14 mouse cellular contexts compared by ENCODE assay signal in the genomic region with DNA sequence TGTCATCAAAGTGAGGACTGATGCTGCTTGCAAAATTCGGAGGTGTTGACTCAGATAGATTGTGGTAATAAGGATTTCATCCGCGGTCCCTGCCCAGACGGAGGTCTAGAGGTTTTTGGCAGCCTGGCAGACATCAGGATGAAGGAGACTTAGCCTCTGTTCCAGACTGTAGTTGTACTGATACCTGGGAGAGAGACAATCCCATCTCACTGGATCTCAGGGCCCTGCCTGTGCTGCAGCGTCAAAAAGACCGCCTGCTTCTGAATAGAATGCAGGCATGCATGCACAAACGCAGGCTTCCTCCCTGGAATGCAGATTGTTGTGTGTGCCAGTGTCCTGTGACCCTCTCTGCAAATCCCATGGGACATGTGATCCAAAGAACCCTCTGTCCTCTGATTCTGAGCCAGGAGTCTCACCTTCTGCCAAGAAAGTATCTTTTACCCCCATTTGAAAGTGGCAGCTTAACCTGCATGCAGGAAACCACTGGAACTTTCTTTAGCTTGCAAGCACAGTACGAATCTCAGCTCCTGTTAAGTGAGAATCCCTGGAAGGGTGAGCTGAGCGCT.
A peak's percentile ranks its signal among the peaks of the same experiment; 100 is the strongest.
DNase-seq lines count a peak whose midpoint lies in the region; ATAC-seq and TF ChIP-seq lines count a peak whose summit lies in the region.
"Had no signal": no experiment of that assay in that cellular context is flagged by ENCODE, and none has a peak within 500 bp of the region (broad histone marks: within the 10 kb centered on the region; RNA-seq: fewer than 3 reads in every experiment).

No protein-coding gene starts in this region.

- no peaks in the 10 kb centered on the region for H3K27me3 ChIP-seq in kidney, embryonic 14.5 days (ENCODE audit: control insufficient read depth, insufficient read depth, low read length)
- H3K27me3 ChIP-seq: limb, embryonic 12.5 days; midbrain, embryonic 13.5 days had no signal

- H3K36me3 ChIP-seq in kidney, embryonic 14.5 days (ENCODE audit: control insufficient read depth, insufficient read depth, low read length), result no peaks in the 10 kb centered on the region
- H3K36me3 ChIP-seq: limb, embryonic 12.5 days; midbrain, embryonic 13.5 days had no signal

- H3K9me3 ChIP-seq in kidney, embryonic 14.5 days (ENCODE audit: control insufficient read depth, low read length), result no peaks in the 10 kb centered on the region
- H3K9me3 ChIP-seq: limb, embryonic 12.5 days; midbrain, embryonic 13.5 days had no signal

- WGBS in kidney, embryonic 14.5 days, result 76% methylated on average over 9 of the region's 9 CpGs

- DNase-seq in gastrocnemius, adult 8-10 months (ENCODE audit: low spot score in 2 of 2), result peak; percentile 37 to 56
- DNase-seq in gastrocnemius, postnatal 10 days, result no peak
- DNase-seq in kidney, adult 9 months, result peak; percentile 67
- peak; percentile 26 for DNase-seq in brain, embryonic 14.5 days (ENCODE audit: low read depth)
- peak; percentile 38 for DNase-seq in kidney, postnatal 14 days
- DNase-seq in neural tube, embryonic 10.5 days (ENCODE audit: extremely low spot score, low spot score), result no peak
- DNase-seq in natural killer cell, adult 2 months (ENCODE audit: low spot score in 2 of 2), result no peak
- DNase-seq: adrenal gland, adult 8-10 months; cerebellum, adult 9-10 months; right cerebral cortex, postnatal 25 days had no signal

- no peak for TF ChIP-seq POLR2A in brain, embryonic 14.5 days (IDR thresholded peaks at IDR 0.05; ENCODE audit: borderline replicate concordance, extremely low read depth, insufficient read depth, insufficient read length, poor library complexity, severe bottlenecking)

- no peak for TF ChIP-seq CTCF in brain, embryonic 14.5 days (IDR thresholded peaks at IDR 0.05; ENCODE audit: borderline replicate concordance, extremely low read depth, insufficient read depth, insufficient read length)

- no peak overlapping the region for H3K27ac ChIP-seq in kidney, embryonic 14.5 days (ENCODE audit: low read depth, low read length)
- H3K27ac ChIP-seq: limb, embryonic 12.5 days; midbrain, embryonic 13.5 days had no signal

- H3K4me2 ChIP-seq in kidney, embryonic 14.5 days (replicated peaks; ENCODE audit: low read depth, low read length), result no peak overlapping the region
- H3K4me2 ChIP-seq: limb, embryonic 12.5 days; midbrain, embryonic 13.5 days had no signal

- no peak for ATAC-seq in kidney, embryonic 14.5 days (ENCODE audit: low FRiP score, low TSS enrichment)
- ATAC-seq: forebrain, embryonic 14.5 days; midbrain, embryonic 13.5 days had no signal

- peaks cover 6% of the 10 kb centered on the region; the same call in 1 of the 2 replicates for H3K4me1 ChIP-seq in kidney, embryonic 14.5 days (ENCODE audit: control insufficient read depth, insufficient read depth, low read length)

- no peak overlapping the region for H3K9ac ChIP-seq in kidney, embryonic 14.5 days (ENCODE audit: low read depth, low read length)
- H3K9ac ChIP-seq: limb, embryonic 12.5 days; midbrain, embryonic 13.5 days had no signal

- H3K4me3 ChIP-seq in kidney, embryonic 14.5 days (ENCODE audit: low read length), result no peak overlapping the region
- H3K4me3 ChIP-seq: limb, embryonic 12.5 days; midbrain, embryonic 13.5 days had no signal

Comparison
In these comparisons a context has a peak if more than half of its experiments do, and no peak if none do; other contexts are left out.
1. DNase-seq: peak in gastrocnemius, adult 8-10 months (2 of 2), kidney, adult 9 months (single experiment), brain, embryonic 14.5 days (single experiment) and kidney, postnatal 14 days (single experiment); none in gastrocnemius, postnatal 10 days (single experiment), neural tube, embryonic 10.5 days (single experiment) and natural killer cell, adult 2 months (0 of 2).